Mouse (Mus musculus) neural tube, embryonic 14.5 days (tissue): ENCODE measurements around the gene Gbx1. TPM values are rescaled to one million over a fixed set of nuclear protein-coding genes. Genes with fewer than 3 reads are reported as not detected.

ENCODE experiments used
- ATAC-seq: fragments of 200-750 bp; cut with Nextera tagmentation; 2 replicates; pipeline ENCODE4 v1.8.0; 2017; ENCODE audit warnings: low read depth, mild to moderate bottlenecking, moderate TSS enrichment, moderate library complexity
- H3K27ac ChIP-seq: fragments of 300-500 bp; sonication (generic); 2 replicates; pipeline ENCODE4 v1.5.1; 2014; ENCODE audit warnings: low read depth, mild to moderate bottlenecking, control low read depth, low read length, moderate library complexity, mixed read lengths
- H3K27me3 ChIP-seq: fragments of 300-500 bp; sonication (generic); 2 replicates; pipeline ENCODE4 v1.6.1; 2014; ENCODE audit warnings: low read length; ENCODE audit not compliant: control insufficient read depth, insufficient read depth
- H3K36me3 ChIP-seq: fragments of 300-500 bp; sonication (generic); 2 replicates; pipeline ENCODE4 v1.6.1; 2014; ENCODE audit warnings: low read length, mixed read lengths; ENCODE audit not compliant: control insufficient read depth, insufficient read depth
- H3K4me1 ChIP-seq: fragments of 300-500 bp; sonication (generic); 2 replicates; pipeline ENCODE4 v1.6.1; 2014; ENCODE audit warnings: low read length; ENCODE audit not compliant: control insufficient read depth, insufficient read depth
- H3K4me2 ChIP-seq: fragments of 300-500 bp; sonication (generic); 2 replicates; pipeline ENCODE4 v1.6.1; 2014; ENCODE audit warnings: mild to moderate bottlenecking, low read depth, low read length, control low read depth
- H3K4me3 ChIP-seq: fragments of 300-500 bp; sonication (generic); 2 replicates; pipeline ENCODE4 v1.5.1; 2014; ENCODE audit warnings: low read depth, low read length, control low read depth, mixed read lengths
- H3K9ac ChIP-seq: fragments of 300-500 bp; sonication (generic); replicated peaks from 2 replicates; pipeline ENCODE4 v1.6.1; 2014; ENCODE audit warnings: low read depth, mild to moderate bottlenecking, control low read depth, low read length, mixed read lengths
- H3K9me3 ChIP-seq: fragments of 300-500 bp; sonication (generic); 2 replicates; pipeline ENCODE4 v1.6.1; 2016; ENCODE audit warnings: low read length; ENCODE audit not compliant: control insufficient read depth
- WGBS: fragments of 180-500 bp; shearing (Covaris S2); extraction: QIAGEN DNeasy Blood & Tissue Kit; methylation state at CpG from one replicate; pipeline ENCODE4 v1.1.7; 2014; 5-methylcytosine and 5-hydroxymethylcytosine counted together
- polyA plus RNA-seq: library from polyadenylated mRNA; unstranded; fragments of >200 nt; fragmentation: Nextera tagmentation; extraction: Ambion mirVana; gene quantifications from 2 replicates; pipeline ENCODE4 v1.2.1, GENCODE M21; 2014

Gbx1 gene
- polyA plus RNA-seq, 1 experiment from 2014 or later: 3.5 TPM

DNA sequence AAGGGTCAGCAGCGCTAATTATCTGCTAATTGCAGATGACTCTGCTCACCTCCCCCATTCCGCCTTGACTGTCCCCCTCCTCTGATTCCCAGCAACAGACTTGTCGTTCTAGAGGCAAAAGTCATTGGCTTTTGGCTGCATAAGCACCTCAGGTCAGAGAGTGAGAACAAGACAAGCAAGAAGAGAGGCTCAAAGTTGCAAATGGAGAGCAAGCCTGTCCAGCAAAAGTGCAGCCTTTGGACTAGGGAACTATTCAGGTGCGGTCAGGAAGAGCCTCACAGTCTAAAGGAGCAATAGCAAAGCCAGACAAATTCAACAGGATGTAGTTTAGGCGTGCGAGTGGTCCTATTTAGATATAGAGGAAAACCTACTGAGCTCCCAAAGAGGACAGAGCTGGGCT is 778 bp upstream of the Gbx1 start:
- peaks cover 14% of the 10 kb centered on the region for H3K4me1 ChIP-seq
- no peaks in the 10 kb centered on the region for H3K36me3 ChIP-seq
- WGBS: 12% methylated on average over 6 of the region's 6 CpGs
- H3K9me3 ChIP-seq: no peaks in the 10 kb centered on the region
- H3K27me3 ChIP-seq: peaks cover 20% of the 10 kb centered on the region
- H3K27ac ChIP-seq: 0 out of 2 replicates have a peak overlapping the region, but pooled peaks have one; percentile 4
- no peak for ATAC-seq
- 0 out of 2 replicates have a peak overlapping the region, but pooled peaks have one; percentile 9 for H3K4me2 ChIP-seq
- H3K9ac ChIP-seq: no peak overlapping the region
- no peak overlapping the region for H3K4me3 ChIP-seq

GRCm38 (mm10) chr5:24526190-24526888 is 663 bp downstream of the Gbx1 start:
- H3K27ac ChIP-seq: peak overlapping the region; percentile 64; the same call in 1 of the 2 replicates
- peak overlapping the region; percentile 80 for H3K4me2 ChIP-seq
- WGBS: under 1% methylated on average over 69 of the region's 109 CpGs
- ATAC-seq: peak; percentile 54
- no peaks in the 10 kb centered on the region for H3K36me3 ChIP-seq
- peaks cover 14% of the 10 kb centered on the region for H3K4me1 ChIP-seq
- H3K27me3 ChIP-seq: peaks cover 20% of the 10 kb centered on the region
- H3K9ac ChIP-seq: peak overlapping the region; percentile 68
- no peaks in the 10 kb centered on the region for H3K9me3 ChIP-seq
- peak overlapping the region; percentile 48 for H3K4me3 ChIP-seq

DNA sequence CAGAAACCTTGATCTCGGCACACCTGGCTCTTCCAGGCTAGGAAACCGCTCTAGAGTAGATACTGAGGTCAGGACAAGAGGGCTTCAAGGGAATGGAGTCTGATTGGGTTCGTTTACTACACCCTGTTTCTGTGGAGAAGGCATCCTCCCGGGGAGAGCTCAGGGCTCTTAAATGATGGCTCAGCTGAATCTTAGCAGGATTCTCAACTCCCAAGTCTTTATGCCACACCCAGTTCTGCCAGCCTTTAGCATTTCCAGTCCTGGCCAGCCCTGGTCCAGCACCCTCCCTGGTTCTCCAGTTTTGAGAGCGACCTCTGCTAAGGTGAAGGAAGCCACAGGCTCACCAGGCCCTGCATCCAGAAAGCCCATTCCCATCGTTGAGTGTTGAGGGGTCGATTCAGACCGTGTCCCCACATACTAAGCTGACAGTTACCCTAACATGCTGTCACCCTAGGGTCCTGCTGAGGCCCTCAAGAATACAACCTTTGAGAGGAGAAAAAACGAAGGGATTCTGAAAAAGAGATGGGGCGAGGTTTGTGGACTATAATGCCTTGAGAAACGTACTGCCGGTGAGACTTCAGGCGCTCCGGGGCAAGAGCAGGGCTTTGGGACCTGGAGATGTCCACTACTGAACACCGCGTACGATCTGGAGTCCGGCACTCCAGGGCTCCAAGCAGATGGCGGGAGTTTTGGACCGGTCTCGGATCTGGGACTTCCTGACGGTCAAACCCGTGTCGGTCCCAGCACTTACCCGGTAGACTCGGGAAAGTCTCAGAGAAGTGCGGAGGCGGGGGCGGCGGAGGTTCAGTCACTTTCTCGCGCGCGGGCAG is 1.4 kb downstream of the Gbx1 start:
- Histone ChIP-seq H3K4me3 (peak overlapping the region; percentile 48), H3K4me1 (peaks cover 14% of the 10 kb centered on the region), H3K9ac (peak overlapping the region; percentile 68), H3K4me2 (peak overlapping the region; percentile 80), H3K27ac (peak overlapping the region; percentile 64; the same call in 1 of the 2 replicates), H3K27me3 (peaks cover 20% of the 10 kb centered on the region), H3K9me3 (no peaks in the 10 kb centered on the region), H3K36me3 (no peaks in the 10 kb centered on the region)
- no peak for ATAC-seq
- WGBS: 4% methylated on average over 34 of the region's 34 CpGs

DNA sequence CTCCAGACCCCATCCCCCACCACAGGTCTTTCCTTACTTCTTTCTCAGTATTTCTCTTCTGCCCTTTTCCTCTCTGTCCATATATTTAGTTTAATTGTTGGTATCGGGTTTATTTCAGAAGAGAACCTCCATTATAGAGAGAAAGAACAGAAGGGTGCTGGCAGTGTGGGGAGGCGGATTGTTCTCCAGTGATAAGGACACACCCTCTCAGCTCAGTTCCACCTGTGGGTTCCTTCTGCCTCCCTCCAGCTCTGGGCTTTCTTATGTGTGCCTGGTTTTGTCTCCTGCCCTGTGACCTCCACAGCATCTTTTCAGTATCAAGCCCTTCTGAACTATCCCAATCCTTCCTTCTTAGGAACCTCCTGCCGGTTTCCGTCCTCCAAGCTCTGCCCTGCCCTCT is 2.5 kb downstream of the Gbx1 start:
- peaks cover 20% of the 10 kb centered on the region for H3K27me3 ChIP-seq
- H3K4me1 ChIP-seq: peaks cover 14% of the 10 kb centered on the region
- no peak for ATAC-seq
- WGBS: 26% methylated on average over 4 of the region's 4 CpGs
- H3K27ac ChIP-seq: no peak overlapping the region
- H3K4me2 ChIP-seq: peak overlapping the region; percentile 80
- no peaks in the 10 kb centered on the region for H3K36me3 ChIP-seq
- no peak overlapping the region for H3K9ac ChIP-seq
- H3K9me3 ChIP-seq: no peaks in the 10 kb centered on the region
- H3K4me3 ChIP-seq: peak overlapping the region; percentile 48

DNA sequence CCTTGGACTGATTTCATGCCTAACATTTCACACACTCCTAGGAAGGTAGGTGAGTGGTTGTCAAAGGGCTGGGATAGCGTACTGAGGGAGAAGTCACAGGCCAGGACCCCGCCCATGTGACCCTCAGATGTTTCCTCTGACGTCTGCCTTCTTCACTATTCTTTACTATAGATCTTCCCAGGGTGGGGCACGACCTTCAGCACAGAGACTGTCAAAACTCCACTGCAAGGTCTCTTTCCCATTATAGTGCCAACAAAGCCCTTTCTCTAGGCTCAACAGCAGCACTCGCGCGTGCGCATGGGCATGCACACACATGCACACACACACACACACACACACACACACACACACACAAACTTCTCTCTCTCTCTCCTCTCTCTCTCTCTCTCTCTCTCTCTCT is 3.2 kb downstream of the Gbx1 start:
- 32% methylated on average over 8 of the region's 8 CpGs for WGBS
- Histone ChIP-seq H3K4me3 (peak overlapping the region; percentile 48; the same call in 1 of the 2 replicates), H3K27ac (no peak overlapping the region), H3K4me1 (peaks cover 14% of the 10 kb centered on the region), H3K9me3 (no peaks in the 10 kb centered on the region), H3K4me2 (peak overlapping the region; percentile 31; the same call in 1 of the 2 replicates), H3K27me3 (peaks cover 20% of the 10 kb centered on the region), H3K9ac (no peak overlapping the region), H3K36me3 (no peaks in the 10 kb centered on the region)
- ATAC-seq: no peak

GRCm38 (mm10) chr5:24521366-24521765 is 5.6 kb downstream of the Gbx1 start:
- H3K4me3 ChIP-seq: no peak overlapping the region
- peaks cover 10% of the 10 kb centered on the region; the same call in 1 of the 2 replicates for H3K27me3 ChIP-seq
- WGBS: 64% methylated on average over 8 of the region's 8 CpGs
- no peak overlapping the region for H3K9ac ChIP-seq
- peaks cover 5% of the 10 kb centered on the region; the same call in 1 of the 2 replicates for H3K4me1 ChIP-seq
- H3K36me3 ChIP-seq: no peaks in the 10 kb centered on the region
- peak overlapping the region; percentile 31; the same call in 1 of the 2 replicates for H3K4me2 ChIP-seq
- H3K9me3 ChIP-seq: no peaks in the 10 kb centered on the region
- H3K27ac ChIP-seq: no peak overlapping the region
- no peak for ATAC-seq

GRCm38 (mm10) chr5:24512271-24512670 is 14.7 kb downstream of the Gbx1 start:
- ATAC-seq: no peak
- H3K27ac ChIP-seq: no peak overlapping the region
- no peaks in the 10 kb centered on the region for H3K4me1 ChIP-seq
- no peaks in the 10 kb centered on the region for H3K27me3 ChIP-seq
- H3K4me3 ChIP-seq: no peak overlapping the region
- no peak overlapping the region for H3K9ac ChIP-seq
- 52% methylated on average over 8 of the region's 8 CpGs for WGBS
- no peak overlapping the region for H3K4me2 ChIP-seq
- H3K36me3 ChIP-seq: no peaks in the 10 kb centered on the region
- no peaks in the 10 kb centered on the region for H3K9me3 ChIP-seq

GRCm38 (mm10) chr5:24510635-24511034 is 16.4 kb downstream of the Gbx1 start:
- H3K9me3 ChIP-seq: no peaks in the 10 kb centered on the region
- H3K27ac ChIP-seq: no peak overlapping the region
- H3K9ac ChIP-seq: no peak overlapping the region
- 50% methylated on average over 11 of the region's 11 CpGs for WGBS
- H3K4me2 ChIP-seq: no peak overlapping the region
- no peaks in the 10 kb centered on the region for H3K36me3 ChIP-seq
- no peak for ATAC-seq
- H3K4me3 ChIP-seq: no peak overlapping the region
- H3K4me1 ChIP-seq: no peaks in the 10 kb centered on the region
- H3K27me3 ChIP-seq: no peaks in the 10 kb centered on the region

GRCm38 (mm10) chr5:24508406-24508805 is 18.6 kb downstream of the Gbx1 start:
- WGBS: 93% methylated on average over 7 of the region's 7 CpGs
- Histone ChIP-seq H3K9ac (no peak overlapping the region), H3K4me1 (no peaks in the 10 kb centered on the region), H3K27ac (no peak overlapping the region), H3K36me3 (no peaks in the 10 kb centered on the region), H3K9me3 (no peaks in the 10 kb centered on the region), H3K4me3 (no peak overlapping the region), H3K27me3 (no peaks in the 10 kb centered on the region), H3K4me2 (no peak overlapping the region)
- no peak for ATAC-seq
